Mouse (Mus musculus) large intestine, adult 2 months (tissue): Measurements from ENCODE around the gene Nr2c2ap. TPM values are rescaled to one million over a fixed set of nuclear protein-coding genes. Genes with fewer than 3 reads are reported as not detected.

ENCODE experiments used
- DNase-seq: peaks from one replicate; pipeline ENCODE4 v3.0.0-alpha.2; 2012; ENCODE audit warnings: low read depth, low spot score
- WGBS: fragments of 180-500 bp; shearing (Covaris S2); methylation state at CpG from one replicate; pipeline ENCODE4 v1.1.7; 2018; 5-methylcytosine and 5-hydroxymethylcytosine counted together
- polyA plus RNA-seq: library from polyadenylated mRNA; depleted of rRNA; stranded (reverse); fragments of >200 nt; gene quantifications from 2 replicates; pipeline ENCODE4 v1.2.3, GENCODE M21; 2012

Nr2c2ap gene
- polyA plus RNA-seq, 1 experiment: 25.3 TPM

DNA sequence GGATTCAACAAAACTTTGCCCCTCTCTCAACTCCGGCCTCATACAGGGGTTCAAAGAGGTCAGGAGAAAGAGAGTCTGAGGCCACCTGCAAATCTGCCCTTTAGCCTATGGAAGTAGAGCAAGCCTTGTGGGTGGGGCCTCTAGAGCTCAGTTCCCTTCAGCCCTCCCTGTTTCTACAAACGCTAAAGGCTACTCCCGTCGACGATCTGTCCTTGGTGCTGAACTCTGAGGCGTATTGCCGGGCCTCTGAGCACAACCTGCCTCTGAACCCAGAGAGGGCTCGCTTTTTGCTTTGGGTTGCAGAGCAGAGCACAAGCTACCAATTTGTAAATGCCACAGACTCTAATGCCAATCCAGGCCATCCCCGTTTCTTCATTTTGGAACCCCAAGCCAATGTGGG lies 13.5 kb upstream of the Nr2c2ap start:
- DNase-seq: no peak
- WGBS: 7% methylated on average over 9 of the region's 9 CpGs

DNA sequence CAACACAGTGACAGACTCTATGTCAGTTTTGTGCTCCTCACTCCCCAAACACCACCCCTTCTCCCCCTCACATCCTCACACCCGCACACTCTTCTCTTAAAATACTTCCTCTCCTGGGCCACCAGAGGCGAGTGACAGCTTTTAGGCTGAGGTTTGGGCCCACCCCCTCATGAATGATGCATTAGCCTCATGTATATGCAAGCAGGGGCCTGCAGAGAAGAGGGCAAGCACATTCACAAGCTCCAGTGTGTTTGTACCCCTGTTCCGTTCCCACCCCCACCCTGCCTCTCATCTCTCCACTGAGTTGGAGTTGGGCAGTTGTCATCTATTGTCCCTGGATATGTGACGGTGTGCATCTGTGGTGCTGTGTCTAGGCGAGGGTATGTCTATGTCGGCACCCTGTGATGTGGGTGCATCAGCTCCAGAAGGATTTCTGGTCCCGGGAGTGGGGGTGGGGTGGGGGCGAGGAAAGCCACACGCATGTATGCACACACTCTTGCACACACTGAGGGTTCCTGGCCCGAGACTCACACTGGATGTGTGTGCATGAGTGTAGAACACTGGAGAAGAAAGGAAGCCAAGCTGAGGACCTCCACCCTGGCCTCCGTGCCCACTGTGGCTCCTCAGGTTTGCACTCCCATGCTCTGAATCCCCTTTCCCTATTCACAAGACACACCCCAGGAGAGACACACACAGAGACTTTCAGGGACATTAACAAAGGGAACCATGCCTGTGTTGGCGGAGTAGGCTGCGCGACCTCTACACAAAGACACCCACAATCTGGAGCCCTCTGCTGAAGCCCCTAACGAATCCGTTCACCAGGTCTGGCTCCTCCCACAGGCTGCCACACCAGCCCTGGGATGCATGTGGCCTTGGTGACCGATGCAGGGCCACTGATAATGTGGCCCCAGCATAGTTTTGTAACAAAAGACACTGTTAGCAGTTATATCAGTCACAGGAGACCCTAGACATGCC lies 12.1 kb upstream of the Nr2c2ap start:
- whole genome bisulfite sequencing: 21% methylated on average over 17 of the region's 17 CpGs
- DNase-seq: no peak

DNA sequence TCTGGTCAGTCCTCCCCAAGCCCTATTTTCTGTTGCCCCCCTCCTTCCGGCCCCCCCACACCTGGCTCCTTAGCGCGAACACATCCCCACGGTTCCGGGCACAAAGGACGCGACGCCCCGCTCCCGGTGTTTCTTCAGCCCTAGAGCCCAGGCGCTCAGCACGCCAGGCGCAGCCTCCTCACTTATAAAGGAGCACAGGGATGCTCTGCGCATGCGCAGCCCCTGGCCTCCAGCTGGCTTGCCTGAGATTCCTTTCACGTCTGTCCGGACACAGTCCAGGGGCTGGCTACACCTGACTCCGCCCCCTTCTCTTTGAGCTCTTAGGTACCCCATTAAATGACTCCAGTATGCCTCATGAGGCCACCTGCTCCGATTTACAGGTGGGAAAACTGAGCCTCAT lies 10.5 kb upstream of the Nr2c2ap start, which contains the start of gene Ncan:
Ncan (minus strand) TSS at position 207 of the 400 bp plus-strand sequence.
- no peak for DNase-seq
- WGBS: 4% methylated on average over 19 of the region's 19 CpGs

DNA sequence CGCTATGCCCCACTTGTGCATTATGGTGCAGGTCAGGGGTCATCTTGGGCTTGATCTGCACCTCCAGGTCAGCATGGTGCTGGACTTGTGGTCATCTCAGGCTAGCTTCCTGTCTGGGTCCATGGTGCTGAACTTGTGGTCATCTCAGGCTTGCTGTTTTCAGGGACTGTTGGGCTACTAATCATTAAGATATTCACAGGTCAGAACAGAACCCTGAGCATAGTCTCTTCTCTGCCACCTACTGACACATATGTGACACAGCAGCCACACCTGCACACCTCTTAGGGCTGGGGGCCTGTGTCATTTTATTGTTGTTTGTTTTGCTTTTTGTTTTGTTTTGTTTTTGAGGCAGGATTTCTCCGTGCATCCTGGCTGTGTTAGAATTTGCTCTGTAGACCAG lies 8.3 kb upstream of the Nr2c2ap start:
- 48% methylated on average over 2 of the region's 2 CpGs for WGBS
- no peak for DNase-seq

DNA sequence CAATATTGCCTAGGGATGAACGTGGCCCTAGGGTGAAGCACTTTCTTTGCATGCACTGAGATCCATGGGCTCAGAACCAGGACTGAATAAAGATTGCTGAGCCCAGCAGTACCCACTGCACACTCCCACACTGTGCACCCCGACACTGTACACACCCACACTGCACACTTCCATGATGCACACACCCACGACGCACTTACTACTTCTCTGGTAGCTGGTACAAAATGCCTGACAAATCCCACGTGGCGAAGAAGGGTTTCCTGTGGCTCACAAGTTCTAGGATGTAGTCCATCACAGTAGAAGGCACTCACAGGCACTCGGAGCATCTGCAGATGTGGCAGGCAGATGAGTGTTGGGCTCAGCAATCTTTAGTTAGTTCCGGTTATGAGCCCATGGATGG lies 6.1 kb upstream of the Nr2c2ap start:
- no peak for DNase-seq
- WGBS: 58% methylated on average over 8 of the region's 8 CpGs

DNA sequence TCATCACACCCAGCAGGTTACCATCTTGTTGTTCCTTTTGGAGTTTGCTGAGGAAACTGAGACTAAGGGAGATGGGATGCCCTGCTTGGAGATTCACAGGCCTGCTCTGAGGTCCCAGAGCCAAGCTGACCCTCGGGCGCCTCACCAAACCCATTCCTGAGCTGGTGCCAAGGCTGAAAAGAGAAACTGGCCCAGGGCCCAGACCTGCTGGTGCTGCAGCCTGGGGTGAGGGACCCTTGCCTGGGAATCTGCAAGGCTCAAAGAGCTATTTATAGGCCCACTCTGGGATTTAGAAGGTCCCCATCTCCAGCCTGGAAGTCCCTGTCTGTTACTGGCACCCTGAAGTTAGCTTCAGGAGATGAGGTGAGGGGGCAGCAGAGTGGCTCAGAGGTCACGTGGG lies 2.7 kb upstream of the Nr2c2ap start:
- WGBS: 51% methylated on average over 3 of the region's 3 CpGs
- no peak for DNase-seq

DNA sequence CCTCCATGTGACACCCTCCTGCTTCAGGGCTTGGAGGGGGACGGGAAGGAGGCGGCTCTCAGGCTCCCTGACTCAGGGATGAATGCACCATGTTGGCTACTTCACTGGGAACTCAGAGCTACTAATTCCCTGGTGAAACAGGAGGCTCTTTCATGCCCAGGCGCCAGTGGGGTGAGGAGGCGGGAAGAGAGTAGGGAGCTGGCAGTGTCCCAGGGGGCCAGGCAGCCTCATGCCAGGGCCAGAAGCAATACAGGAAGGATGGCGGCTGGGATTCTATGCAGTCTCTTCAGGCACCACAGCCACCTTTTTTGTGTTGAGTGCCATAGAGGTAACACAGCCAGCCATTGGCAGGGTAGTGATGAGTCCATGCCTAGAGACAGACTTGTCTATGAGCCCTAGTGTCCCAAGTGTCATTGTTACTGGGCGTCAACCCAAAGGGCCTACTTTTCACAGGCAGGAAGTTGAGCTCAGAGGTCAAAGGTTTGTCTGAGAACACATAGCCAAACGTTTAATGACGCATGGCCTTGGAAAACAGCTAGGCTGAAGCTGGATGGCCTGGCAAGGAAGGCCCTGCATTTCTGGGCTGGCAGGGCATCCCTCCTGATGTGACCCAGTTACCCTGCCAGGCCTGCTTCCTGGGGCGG lies 1.7 kb upstream of the Nr2c2ap start:
- DNase-seq: peak; percentile 76
- WGBS: 37% methylated on average over 9 of the region's 9 CpGs

DNA sequence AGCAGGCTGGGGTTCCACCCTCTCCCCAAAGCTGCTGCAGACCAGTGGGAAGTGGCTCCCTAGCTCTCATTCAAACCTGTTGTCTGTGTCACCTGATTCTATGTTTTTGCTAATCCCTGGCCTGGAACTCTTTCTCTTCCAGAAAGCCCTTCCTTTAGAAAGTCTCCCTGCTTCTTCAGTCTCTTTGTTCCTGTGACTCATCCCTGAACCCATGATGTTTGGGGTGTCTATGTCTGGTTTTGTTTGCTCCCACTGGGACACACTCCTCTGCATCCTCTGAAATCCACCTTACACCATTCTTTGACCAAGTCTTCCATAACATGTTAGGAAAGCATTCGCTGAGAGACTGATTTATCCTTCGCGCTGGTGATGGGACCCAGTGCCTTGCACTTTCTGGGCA lies 1.1 kb upstream of the Nr2c2ap start:
- WGBS: 90% methylated on average over 3 of the region's 3 CpGs

DNA sequence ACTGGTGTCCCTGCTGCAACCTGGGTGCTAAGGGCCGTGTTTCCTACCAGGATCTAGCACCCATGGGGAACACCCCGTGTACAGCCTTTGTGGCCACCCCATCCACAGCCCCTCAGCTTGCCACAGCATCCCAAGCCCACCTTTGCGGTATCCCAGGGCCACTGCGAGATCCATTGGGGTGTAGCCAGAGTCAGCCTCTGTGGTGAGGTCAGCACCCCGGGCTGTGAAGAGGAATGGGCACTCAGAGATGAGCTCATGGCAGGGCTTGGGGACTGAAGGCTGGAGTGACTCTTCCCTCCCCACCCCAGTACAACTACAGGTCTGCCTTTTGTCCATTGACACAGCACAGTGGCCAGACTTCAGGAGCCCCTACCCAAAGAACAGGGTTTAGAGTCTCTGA lies 3.0 kb downstream of the Nr2c2ap start:
- no peak for DNase-seq
- WGBS: 90% methylated on average over 5 of the region's 5 CpGs

More for the DNA sequence above, 1.1 kb upstream of the Nr2c2ap start:
- DNase-seq: no peak

DNA sequence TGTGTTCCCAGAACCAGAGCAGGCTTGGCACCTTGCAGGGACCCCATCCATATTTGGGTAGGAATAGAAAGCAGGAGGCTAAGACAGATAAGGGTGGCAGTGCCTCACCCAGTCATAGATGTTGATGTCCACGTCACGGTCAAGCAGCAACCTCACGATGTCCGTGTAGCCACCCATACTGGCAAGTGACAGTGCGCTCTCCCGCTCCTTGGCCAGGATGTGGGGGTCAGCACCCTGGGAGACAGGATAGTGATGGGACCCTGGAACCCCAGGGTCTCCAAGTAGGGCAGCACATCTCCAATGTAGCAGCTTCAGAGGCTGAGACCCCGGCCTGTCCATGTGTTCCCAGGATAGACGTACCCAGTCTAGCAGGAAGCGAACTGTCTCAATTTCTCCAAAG lies 3.8 kb downstream of the Nr2c2ap start:
- 95% methylated on average over 9 of the region's 9 CpGs for WGBS

DNA sequence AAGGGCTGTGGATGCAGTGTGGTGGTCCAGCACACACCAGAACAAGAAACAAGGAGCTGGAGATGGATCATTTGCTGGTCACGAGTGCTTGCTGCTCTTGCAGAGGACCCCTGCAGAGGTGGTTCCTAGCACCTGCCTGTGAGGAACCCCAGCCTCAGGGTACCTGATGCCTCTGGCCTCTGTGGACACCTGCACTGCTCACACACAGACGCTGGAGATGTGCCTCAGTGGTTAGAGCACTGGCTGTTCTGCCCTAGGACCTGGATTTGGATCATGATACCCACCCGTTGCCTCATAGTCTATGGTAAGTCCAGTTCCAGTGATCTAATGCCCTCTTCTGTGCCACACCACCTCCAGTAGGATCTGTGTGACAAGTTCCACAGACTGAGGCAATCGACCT lies 5.5 kb downstream of the Nr2c2ap start:
- DNase-seq: no peak
- WGBS: 86% methylated on average over 4 of the region's 4 CpGs

More for the DNA sequence above, 3.8 kb downstream of the Nr2c2ap start:
- no peak for DNase-seq

DNA sequence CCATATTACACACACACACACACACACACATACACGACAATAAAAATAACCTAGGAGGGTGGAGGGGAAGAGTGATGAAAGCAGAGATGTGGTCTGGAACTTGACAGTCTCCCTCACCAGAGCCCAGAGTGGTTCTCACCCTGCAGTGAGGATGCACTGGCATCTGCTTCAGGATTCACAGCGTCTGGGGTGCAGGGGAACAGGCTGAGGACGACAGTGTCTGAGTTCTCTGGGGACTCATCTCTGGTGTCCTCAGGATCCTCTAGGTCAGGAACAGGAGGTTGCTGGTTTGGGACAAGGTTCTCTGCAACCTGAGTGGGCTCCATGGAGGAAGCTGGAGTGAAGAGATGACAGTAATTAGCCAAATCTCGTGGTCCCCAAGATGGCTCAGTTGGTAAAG lies 6.8 kb downstream of the Nr2c2ap start:
- WGBS: 71% methylated on average over 4 of the region's 4 CpGs

DNA sequence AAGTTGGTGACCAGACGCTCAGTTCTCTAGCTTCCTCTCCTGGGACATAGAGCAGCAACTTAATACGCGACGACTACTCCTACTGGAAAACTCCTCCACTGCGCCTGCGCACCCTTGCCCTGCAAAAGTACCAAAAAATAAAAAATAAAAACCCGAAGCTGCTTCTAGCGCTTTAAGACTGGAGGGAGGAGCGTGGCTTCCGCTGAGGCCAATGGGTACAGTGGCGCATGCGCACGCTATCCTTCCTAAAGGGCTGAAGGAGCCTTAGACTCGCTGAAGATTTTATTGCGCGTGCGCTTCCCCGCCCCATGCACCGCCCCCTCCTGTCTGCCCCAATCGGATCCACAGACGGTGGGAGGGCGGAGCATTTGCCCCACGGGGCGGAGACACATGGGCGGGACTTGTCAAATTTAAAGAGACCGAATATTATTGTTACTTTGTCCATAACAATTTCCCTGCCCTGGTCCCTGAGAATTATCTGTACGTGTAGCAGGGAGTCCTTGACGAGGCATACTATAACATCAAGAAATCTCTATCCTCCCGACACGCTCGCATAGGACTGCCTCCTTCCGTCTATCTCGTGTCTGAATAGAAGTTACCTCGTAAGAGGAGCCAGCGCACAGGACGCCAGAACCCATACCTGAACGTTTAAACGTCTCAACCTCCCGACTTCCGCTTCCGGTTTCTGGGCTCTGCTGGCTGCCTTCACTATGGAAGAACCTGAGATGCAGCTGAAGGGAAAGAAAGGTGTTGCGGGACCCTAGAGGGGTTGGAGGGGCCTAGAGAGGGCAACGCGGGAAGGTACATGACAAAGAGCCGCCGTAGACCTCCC lies 8.1 kb downstream of the Nr2c2ap start, which contains the start of the genes Rfxank, Borcs8 and Mef2b:
Rfxank (minus strand) TSS at position 129 of the 832 bp plus-strand sequence.
Borcs8 (plus strand) TSS at position 474 of the 832 bp plus-strand sequence.
Mef2b (plus strand) TSS at position 686 of the 832 bp plus-strand sequence.
- under 1% methylated on average over 46 of the region's 46 CpGs for WGBS
- peak; percentile 94 for DNase-seq

More for the DNA sequence above, 6.8 kb downstream of the Nr2c2ap start:
- DNase-seq: no peak

DNA sequence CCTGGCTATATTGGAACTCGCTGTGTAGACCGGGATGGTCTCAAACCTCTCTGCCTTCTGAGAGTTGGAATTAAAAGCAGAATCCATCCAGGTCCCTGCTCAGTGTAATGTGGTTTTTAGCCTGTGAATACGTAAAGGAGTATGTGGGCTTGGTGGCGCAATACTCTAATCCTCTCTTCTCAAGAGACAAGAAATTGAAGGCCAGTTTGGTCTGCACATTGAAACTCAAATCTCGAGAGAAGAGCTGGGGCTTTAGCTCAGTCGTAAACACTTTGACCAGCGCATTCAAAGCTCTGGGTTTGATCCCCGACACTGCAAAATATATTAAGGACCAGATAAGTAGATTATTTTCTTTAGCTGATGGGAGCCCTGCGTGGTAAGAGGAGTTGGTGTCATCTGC lies 8.8 kb downstream of the Nr2c2ap start:
- DNase-seq: no peak
- WGBS: 2% methylated on average over 9 of the region's 9 CpGs

DNA sequence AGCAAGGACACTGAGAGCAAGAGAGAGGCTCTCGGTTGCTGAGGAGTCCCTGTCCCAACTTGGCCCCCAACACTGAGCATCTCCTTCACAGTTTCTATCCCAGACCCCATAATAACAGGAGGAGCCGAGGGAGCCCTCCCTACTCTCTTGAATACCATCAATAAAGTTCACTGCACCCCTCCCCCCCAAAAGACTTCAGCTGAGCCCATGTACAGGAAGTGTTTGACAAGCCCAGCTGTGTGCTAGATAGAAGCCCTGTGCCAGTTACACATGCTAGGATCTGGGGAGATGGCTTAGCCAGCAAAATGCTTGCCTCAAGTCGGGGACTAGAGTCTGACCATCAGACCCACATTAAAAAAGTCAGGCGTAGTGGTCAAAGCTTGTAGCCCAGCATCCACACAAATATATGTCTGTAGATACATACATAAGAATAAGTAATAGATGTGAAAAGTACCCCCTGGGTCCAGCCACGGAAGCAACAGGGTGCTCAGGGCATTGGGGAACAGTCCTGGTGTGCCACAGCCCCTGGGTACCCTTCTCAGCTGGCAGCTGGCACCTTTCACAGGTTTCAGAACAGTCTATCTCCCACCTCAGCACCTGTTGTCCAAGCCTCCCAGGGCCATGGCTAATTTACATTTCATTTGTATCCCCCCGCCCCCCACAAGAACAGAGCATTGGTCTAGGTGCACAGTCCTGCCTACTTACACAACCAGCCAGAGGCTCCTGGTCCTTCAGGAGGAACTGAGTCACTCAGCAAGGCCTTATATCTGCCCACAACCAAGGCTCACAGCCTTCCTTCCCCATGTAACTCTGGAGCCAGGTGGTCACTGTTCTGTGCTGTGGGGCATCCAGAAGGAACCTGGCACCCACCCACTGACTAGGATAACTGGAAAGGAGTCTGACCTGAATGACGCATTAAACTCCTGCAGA lies 16.8 kb downstream of the Nr2c2ap start:
- WGBS: 77% methylated on average over 7 of the region's 7 CpGs
- DNase-seq: no peak

DNA sequence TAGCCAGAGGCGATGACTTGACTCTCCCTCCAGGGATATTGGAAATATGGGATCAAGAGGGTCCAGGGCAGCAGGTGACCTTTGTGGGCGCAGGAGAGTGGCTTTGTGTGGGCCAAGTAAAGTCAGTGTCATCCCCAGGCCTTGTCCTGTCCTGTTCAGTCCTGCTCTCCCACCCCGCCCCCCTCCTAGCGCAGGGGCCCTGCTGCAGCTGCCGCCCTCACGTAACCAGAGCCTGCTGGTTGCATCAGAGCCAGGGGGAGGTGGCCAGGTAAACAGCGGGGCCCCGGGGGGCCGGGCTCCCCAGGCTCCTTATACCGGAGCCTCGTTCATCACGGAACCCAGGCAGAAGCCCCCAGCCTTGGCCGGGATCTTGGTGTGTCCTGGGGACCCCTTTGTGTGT lies 19.0 kb downstream of the Nr2c2ap start:
- DNase-seq: no peak
- WGBS: 20% methylated on average over 13 of the region's 13 CpGs

DNA sequence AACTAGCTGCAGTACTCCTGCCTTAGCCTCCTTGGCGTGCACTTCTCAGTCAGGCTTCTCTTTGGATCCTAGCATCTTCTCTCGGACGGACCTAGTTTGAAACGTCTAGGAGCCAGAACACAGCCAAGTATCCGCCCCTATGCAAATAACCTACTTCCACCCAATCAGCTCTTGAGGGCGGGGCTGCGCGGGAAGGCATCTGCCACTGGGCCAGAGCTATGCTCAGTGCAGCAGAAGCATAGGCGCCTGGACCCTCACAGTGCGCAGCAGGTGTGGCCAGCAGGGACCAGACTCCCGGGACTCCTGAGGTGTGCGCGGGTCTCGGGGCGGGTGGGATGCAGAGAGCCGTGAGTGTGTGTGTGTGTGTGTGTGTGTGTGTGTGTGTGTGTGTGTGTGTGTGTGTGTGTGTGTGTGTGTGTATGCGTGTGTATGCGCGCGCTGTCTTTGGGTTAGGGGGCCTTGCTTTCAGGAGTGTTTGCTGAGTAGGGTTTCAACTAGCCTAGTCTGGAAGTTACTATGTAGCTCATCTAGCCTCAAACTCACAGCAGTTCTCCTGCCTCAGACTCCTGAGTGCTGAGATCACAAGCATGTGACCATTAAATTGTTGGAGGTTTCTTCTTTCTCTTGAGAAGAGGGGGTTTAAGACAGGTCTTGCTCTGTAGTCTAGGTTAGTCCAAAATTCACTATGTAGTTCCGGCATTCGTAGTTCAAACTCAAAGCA lies 21.6 kb downstream of the Nr2c2ap start:
- peak; percentile 51 for DNase-seq
- WGBS: 11% methylated on average over 22 of the region's 22 CpGs

DNA sequence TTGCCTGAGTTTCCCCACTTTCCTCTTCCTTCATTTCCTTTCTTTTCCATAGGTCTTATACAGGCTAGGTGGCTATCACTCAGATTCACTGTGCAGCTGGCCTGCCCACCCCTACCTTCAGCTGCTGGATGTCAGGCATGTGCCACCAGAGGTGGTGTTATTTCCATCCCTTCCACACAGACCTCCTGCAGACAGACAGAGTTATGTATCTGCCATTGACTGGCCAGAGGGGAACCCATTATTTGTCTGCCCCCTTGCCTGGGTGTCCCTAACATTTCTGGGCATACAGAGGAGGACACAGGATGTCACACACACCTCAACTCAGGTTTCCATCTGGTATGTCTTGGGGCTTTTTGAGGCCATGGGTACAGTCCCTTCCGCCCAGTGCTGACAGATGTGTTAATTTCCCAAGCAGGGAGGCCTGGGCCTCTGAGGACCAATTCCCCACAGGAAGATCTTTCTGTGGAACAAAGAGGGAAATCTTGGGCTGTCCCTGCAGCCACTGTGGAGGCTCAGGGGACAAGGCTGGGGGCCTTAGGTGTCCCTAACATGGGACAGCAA lies 26.2 kb downstream of the Nr2c2ap start:
- no peak for DNase-seq
- 96% methylated on average over 1 of the region's 1 CpGs for WGBS
